Mouse (Mus musculus): ENCODE measurements around the gene Gm10031. TPM values are rescaled to one million over a fixed set of nuclear protein-coding genes. Genes with fewer than 3 reads are reported as not detected.

Gm10031 gene
- 7.5 TPM for polyA plus RNA-seq (2014; fragmentation: Illumina TruSeq; extraction: RNeasy Lipid Tissue Mini Kit (QIAGEN cat#74804))

DNA sequence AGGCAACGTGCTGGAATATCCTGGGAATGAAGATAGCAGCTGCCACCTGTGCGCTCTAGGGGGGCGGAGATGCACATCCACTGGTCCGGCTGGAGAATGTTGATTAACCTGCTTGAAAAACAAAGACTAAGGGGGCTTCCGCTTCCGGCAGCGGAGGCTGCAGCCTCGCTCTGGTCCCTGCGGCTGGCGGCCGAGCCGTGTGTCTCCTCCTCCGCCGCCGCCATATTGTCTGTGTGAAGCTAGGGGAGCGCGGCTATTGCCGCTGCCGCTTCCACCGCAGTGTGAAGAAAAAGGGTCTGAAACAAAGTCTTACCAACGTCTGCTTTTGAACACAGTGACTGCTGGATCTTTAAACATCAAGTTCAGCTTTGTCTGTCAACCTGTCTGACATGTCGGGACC is at the start of gene Gm10031:
Gene Gm10031, plus strand, starts transcription at position 171 of the 400 bp plus-strand sequence.

DNA sequence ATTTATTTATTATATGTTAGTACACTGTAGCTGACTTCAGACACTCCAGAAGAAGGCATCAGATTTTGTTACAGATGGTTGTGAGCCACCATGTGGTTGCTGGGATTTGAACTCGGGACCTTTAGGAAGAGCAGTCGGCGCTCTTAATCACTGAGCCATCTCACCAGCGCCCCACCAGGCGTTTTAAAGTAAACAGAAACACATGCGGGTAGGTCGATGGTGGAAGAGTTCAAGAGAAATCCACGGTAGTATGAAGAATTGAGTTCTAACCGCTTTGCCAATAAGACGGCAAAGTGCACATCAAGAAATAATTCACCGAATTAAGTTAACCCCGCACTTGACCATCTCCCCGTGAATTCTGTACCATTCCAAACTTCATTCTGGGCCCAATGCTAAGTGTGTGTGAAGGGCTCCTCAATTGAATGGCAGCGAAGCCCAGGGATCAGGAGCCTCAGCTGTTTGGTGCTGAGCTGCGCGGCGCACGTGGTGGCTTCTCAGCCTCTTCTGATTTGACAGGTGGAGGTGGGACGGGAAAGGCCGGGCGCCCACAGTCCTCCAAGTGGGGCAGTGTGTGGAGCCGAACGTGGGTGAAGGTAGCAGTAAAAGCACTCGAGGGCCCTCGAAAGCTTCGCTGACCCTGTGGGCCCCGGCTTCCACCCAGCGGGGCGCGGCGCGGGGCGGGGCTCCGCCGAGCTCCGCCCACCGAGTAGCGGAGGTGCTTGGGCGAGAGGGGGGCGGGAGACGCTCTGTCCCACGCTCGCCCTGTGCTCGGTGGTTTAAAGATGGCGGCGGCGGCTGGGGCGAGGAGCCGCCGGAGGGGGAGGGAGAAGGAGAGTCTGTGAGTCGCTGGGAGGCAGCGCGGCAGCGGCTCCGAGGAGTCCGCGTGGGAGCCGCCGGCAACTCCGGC is 34.5 kb downstream of the Gm10031 start, which contains the start of gene Abl2:
Gene Abl2, plus strand, starts transcription at position 763 of the 907 bp plus-strand sequence.

Other genes with a start within 250 kb of the Gm10031 start
- gene Tdrd5, start 220.3 kb upstream of the Gm10031 start, polyA plus RNA-seq (2014; fragmentation: Illumina TruSeq; extraction: RNeasy Lipid Tissue Mini Kit (QIAGEN cat#74804)), result 29.8 TPM
- 5.2 TPM for gene Nphs2, start 213.3 kb upstream of the Gm10031 start, polyA plus RNA-seq (2014; fragmentation: Illumina TruSeq; extraction: RNeasy Lipid Tissue Mini Kit (QIAGEN cat#74804))
- gene Gm2000, start 158.0 kb upstream of the Gm10031 start, polyA plus RNA-seq (2014; fragmentation: Illumina TruSeq; extraction: RNeasy Lipid Tissue Mini Kit (QIAGEN cat#74804)), result 8.0 TPM
- 7.9 TPM for gene Axdnd1, start 102.9 kb upstream of the Gm10031 start, polyA plus RNA-seq (2014; fragmentation: Illumina TruSeq; extraction: RNeasy Lipid Tissue Mini Kit (QIAGEN cat#74804))
- gene Soat1, start 49.7 kb upstream of the Gm10031 start, polyA plus RNA-seq (2014; fragmentation: Illumina TruSeq; extraction: RNeasy Lipid Tissue Mini Kit (QIAGEN cat#74804)), result 616 TPM
- gene Abl2, start 34.8 kb downstream of the Gm10031 start, polyA plus RNA-seq (2014; fragmentation: Illumina TruSeq; extraction: RNeasy Lipid Tissue Mini Kit (QIAGEN cat#74804)), result 16.1 TPM
- gene Tor3a, start 150.3 kb downstream of the Gm10031 start, polyA plus RNA-seq (2014; fragmentation: Illumina TruSeq; extraction: RNeasy Lipid Tissue Mini Kit (QIAGEN cat#74804)), result 10.4 TPM
- 107 TPM for gene Fam20b, start 195.1 kb downstream of the Gm10031 start, polyA plus RNA-seq (2014; fragmentation: Illumina TruSeq; extraction: RNeasy Lipid Tissue Mini Kit (QIAGEN cat#74804))

Data from ovary, adult 10 weeks (tissue).